Mouse (Mus musculus) forebrain, embryonic 13.5 days (tissue): ENCODE measurements around the gene Kbtbd6. TPM values are rescaled to one million over a fixed set of nuclear protein-coding genes. Genes with fewer than 3 reads are reported as not detected.
A peak's percentile ranks its signal among the peaks of the same experiment; 100 is the strongest.
"Not testable (repeated sequence)": the region's sequence is repeated elsewhere in the genome, so short reads cannot be mapped to it uniquely, and the experiment has no call there.

Source experiments
- ATAC-seq: fragments of 200-750 bp; cut with Nextera tagmentation; 2 replicates; pipeline ENCODE4 v1.8.0; 2017
- H3K27ac ChIP-seq: fragments of 300-500 bp; sonication (generic); 2 replicates; pipeline ENCODE4 v1.5.1; 2015; ENCODE audit warnings: inconsistent platforms, mild to moderate bottlenecking, moderate library complexity
- H3K27me3 ChIP-seq: fragments of 300-500 bp; sonication (generic); 2 replicates; pipeline ENCODE4 v1.6.1; 2015; ENCODE audit warnings: mild to moderate bottlenecking, inconsistent platforms
- H3K36me3 ChIP-seq: fragments of 300-500 bp; sonication (generic); 2 replicates; pipeline ENCODE4 v1.6.1; 2015; ENCODE audit warnings: mild to moderate bottlenecking, inconsistent platforms; ENCODE audit not compliant: poor library complexity, severe bottlenecking
- H3K4me1 ChIP-seq: fragments of 300-500 bp; sonication (generic); 2 replicates; pipeline ENCODE4 v1.6.1; 2015; ENCODE audit warnings: inconsistent platforms
- H3K4me2 ChIP-seq: fragments of 300-500 bp; sonication (generic); 2 replicates; pipeline ENCODE4 v1.6.1; 2015; ENCODE audit warnings: inconsistent platforms, mild to moderate bottlenecking, moderate library complexity
- H3K4me3 ChIP-seq: fragments of 300-500 bp; sonication (generic); 2 replicates; pipeline ENCODE4 v1.5.1; 2015; ENCODE audit warnings: mild to moderate bottlenecking, inconsistent platforms
- H3K9ac ChIP-seq: fragments of 300-500 bp; sonication (generic); 2 replicates; pipeline ENCODE4 v1.6.1; 2015; ENCODE audit warnings: mild to moderate bottlenecking, inconsistent platforms
- H3K9me3 ChIP-seq: fragments of 300-500 bp; sonication (generic); replicated peaks from 2 replicates; pipeline ENCODE4 v1.6.1; 2016; ENCODE audit warnings: inconsistent platforms
- WGBS: fragments of 180-500 bp; shearing (Covaris S2); methylation state at CpG from one replicate; pipeline ENCODE4 v1.1.7; 2015; 5-methylcytosine and 5-hydroxymethylcytosine counted together
- polyA plus RNA-seq: library from polyadenylated mRNA; unstranded; fragments of >200 nt; fragmentation: Nextera tagmentation; extraction: Ambion mirVana; gene quantifications from 2 replicates; pipeline ENCODE4 v1.2.1, GENCODE M21; 2015

Gene Kbtbd6
- polyA plus RNA-seq, 1 experiment from 2014 or later: 5.4 TPM

DNA sequence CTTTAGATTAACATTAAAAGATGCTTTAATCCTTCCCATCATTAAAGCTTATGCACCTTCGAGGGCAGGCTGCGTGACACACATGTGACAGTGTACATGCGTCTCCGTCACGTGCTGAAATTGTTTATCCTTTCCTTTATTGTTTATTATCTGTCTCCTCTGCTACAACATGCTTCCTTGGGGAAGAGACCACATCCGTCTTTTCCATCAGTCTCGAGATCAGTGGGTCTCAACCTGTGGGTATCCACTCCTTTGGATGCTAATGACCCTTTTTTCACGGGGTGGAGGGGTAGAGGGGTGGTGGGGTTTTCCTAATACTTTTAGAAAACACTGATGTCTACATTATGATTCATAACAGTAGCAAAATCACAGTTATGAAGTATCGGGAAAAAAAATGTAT is 7.0 kb upstream of the Kbtbd6 start:
- H3K36me3 ChIP-seq: no peaks in the 10 kb centered on the region
- H3K27me3 ChIP-seq: no peaks in the 10 kb centered on the region
- H3K4me3 ChIP-seq: peak overlapping the region; percentile 29
- 0 out of 2 replicates have a peak, but pooled peaks cover 3% of the 10 kb centered on the region for H3K9me3 ChIP-seq
- H3K27ac ChIP-seq: peak overlapping the region; percentile 77
- 70% methylated on average over 9 of the region's 9 CpGs for WGBS
- peak overlapping the region; percentile 53 for H3K4me2 ChIP-seq
- peaks cover 19% of the 10 kb centered on the region for H3K4me1 ChIP-seq
- H3K9ac ChIP-seq: peak overlapping the region; percentile 17; the same call in 1 of the 2 replicates
- peak; percentile 50 for ATAC-seq

DNA sequence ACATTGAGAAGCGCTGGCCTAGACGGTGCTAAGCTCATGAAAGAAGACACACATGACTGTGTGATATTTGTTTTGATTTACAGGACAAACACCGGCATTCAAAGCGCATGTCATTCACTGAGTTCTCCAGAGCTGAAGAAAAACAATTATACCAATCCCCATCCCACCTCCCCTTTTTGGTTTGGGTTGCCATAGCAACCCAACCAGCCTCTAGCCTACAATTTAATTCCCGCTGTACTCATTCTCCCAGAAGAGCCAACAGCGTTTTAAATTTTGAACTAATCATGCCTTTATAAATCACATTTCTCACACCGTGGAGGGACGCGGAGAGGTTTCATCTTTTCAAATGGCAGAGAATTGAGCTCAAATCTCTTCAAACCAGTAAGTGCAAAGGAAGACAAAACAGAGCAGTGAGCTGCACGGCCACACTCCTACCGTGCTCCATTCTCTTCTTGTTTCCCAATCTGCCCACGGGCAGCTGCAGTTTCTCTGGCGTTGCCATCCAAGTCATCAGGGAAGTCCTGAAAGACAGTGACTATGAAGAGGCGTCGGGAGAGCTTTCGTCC is 6.5 kb upstream of the Kbtbd6 start:
- peak; percentile 88 for ATAC-seq
- WGBS: 6% methylated on average over 16 of the region's 16 CpGs
- H3K9ac ChIP-seq: peak overlapping the region; percentile 17; the same call in 1 of the 2 replicates

DNA sequence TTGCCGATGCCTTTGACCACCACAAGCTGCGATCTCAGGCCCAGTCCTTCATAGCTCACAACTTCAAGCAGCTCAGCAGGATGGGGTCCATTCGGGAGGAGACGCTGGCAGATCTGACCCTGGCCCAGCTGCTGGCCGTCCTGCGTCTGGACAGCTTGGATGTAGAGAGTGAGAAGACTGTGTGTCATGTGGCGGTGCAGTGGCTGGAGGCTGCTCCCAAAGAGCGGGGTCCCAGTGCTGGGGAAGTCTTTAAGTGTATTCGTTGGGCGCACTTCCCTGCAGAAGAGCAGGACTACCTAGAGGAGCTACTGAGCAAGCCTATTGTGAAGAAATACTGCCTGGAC is 928 bp downstream of the Kbtbd6 start:
- 0 out of 2 replicates have a peak, but pooled peaks have one; percentile 16 for ATAC-seq
- 98% methylated on average over 8 of the region's 10 CpGs for WGBS
- H3K36me3 ChIP-seq, H3K9me3 ChIP-seq, H3K27me3 ChIP-seq, H3K4me3 ChIP-seq, H3K27ac ChIP-seq, H3K4me2 ChIP-seq, H3K9ac ChIP-seq, H3K4me1 ChIP-seq: not testable (repeated sequence)

More for the DNA sequence above, 6.5 kb upstream of the Kbtbd6 start:
- Histone ChIP-seq H3K27ac (peak overlapping the region; percentile 77), H3K36me3 (no peaks in the 10 kb centered on the region), H3K4me2 (peak overlapping the region; percentile 53), H3K9me3 (no peaks in the 10 kb centered on the region), H3K4me1 (peaks cover 19% of the 10 kb centered on the region), H3K27me3 (no peaks in the 10 kb centered on the region), H3K4me3 (peak overlapping the region; percentile 29)

DNA sequence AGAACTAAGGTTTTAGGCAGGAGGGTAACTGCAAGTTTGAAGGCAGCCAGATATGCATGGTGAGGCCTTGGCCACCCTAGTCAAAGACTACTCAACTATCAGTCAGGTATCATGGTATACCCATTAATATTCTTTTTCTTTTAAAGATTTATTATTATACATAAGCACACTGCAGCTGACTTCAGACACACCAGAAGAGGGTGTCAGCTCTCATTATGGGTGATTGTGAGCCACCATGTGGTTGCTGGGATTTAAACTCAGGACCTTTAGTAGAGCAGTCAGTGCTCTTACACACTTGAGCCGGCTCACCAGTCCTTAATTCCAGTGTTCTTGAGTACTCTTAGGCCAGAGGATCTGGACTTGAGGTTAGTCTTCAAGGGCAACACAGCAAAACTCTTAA is 8.8 kb downstream of the Kbtbd6 start:
- Histone ChIP-seq H3K36me3 (peaks cover 44% of the 10 kb centered on the region), H3K4me3 (no peak overlapping the region), H3K27me3 (no peaks in the 10 kb centered on the region), H3K9ac (no peak overlapping the region), H3K27ac (no peak overlapping the region), H3K9me3 (no peaks in the 10 kb centered on the region), H3K4me1 (no peaks in the 10 kb centered on the region), H3K4me2 (no peak overlapping the region)
- 87% methylated on average over 1 of the region's 1 CpGs for WGBS
- ATAC-seq: no peak

DNA sequence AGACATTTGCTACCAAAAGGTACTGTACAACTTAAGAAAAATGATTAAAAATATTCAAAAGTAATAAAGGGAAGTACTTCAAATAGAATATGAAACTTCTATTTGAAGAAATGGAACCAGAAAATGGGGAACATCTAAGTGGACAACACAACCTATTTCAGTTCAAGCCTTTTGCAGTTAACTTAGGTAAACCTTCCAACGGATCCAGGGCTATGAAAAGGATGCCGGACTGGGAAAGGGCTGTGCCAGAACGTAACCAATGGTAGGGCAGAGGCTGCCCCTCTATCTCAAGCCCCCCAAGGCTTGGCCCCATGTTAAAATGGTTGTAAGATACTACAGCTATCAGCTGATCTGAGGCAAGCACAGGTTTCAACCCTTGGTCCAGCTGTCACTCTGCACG is 9.4 kb downstream of the Kbtbd6 start:
- no peaks in the 10 kb centered on the region for H3K4me1 ChIP-seq
- H3K4me2 ChIP-seq: no peak overlapping the region
- H3K9me3 ChIP-seq: no peaks in the 10 kb centered on the region
- no peak overlapping the region for H3K9ac ChIP-seq
- H3K36me3 ChIP-seq: peaks cover 50% of the 10 kb centered on the region
- ATAC-seq: no peak
- no peak overlapping the region for H3K4me3 ChIP-seq
- H3K27me3 ChIP-seq: no peaks in the 10 kb centered on the region
- H3K27ac ChIP-seq: no peak overlapping the region
- 96% methylated on average over 4 of the region's 4 CpGs for WGBS

DNA sequence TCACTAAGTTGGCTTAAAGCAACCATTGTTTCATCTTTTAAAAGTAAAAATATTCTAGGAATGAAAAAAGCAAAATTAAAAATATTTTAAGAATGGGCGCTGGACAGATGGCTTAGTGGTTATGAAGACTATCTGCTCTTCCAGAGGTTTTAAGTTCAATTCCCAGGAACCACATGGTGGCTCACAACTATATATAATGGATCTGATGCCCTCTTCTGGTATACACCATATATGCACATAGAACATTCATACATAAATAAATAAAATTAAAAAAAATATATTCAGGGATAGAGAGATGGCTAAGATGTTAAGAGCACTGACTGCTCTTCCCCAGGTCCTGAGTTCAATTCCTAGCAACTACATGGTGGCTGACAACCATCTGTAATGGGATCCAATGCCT is 14.0 kb downstream of the Kbtbd6 start:
- Histone ChIP-seq H3K36me3 (peaks cover 80% of the 10 kb centered on the region), H3K4me3 (no peak overlapping the region), H3K9me3 (no peaks in the 10 kb centered on the region), H3K27me3 (no peaks in the 10 kb centered on the region), H3K4me1 (no peaks in the 10 kb centered on the region), H3K27ac (no peak overlapping the region), H3K4me2 (no peak overlapping the region), H3K9ac (no peak overlapping the region)
- WGBS: 91% methylated on average over 1 of the region's 1 CpGs
- ATAC-seq: no peak

DNA sequence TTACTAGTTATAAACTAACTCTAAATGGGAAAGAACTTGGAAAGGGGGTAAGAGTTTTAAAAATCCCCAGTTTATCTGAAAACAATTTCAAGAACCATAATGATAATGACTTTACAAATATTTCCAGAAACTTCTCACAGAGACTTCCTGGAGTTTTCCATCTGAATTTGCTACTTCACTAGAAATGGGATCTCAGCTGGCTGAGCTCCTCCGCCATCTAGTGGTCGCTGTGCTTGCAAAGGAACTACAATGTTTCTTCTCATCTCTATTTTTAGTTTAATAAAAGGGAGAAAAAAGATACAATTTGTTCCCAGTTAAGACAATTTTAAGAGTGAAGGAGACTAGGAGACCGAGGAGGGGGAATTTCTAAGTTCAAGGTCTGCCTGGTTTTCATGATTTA is 16.0 kb downstream of the Kbtbd6 start:
- Histone ChIP-seq H3K36me3 (peaks cover 84% of the 10 kb centered on the region), H3K27me3 (no peaks in the 10 kb centered on the region), H3K9me3 (no peaks in the 10 kb centered on the region), H3K4me3 (no peak overlapping the region), H3K4me1 (no peaks in the 10 kb centered on the region), H3K9ac (no peak overlapping the region), H3K27ac (no peak overlapping the region), H3K4me2 (no peak overlapping the region)
- WGBS: 26% methylated on average over 3 of the region's 3 CpGs
- ATAC-seq: no peak

DNA sequence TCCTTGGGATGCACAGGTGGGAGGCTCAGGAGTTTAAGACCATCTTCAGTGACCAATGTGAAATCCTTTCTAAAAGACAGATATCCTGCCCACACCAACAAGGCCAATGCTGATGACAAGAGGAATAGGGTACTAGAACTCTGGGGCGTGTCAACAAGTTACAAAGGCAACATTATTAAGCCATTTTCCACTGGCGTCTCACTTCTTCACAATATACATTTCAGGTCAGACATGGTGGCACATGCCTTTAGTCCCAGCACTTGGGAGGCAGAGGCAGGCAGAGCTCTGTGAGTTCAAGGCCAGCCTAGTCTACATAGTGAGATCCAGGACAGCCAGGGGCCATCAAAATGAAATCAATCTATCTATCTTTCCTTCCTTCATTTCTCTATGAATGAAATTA is 21.7 kb downstream of the Kbtbd6 start:
- 97% methylated on average over 2 of the region's 2 CpGs for WGBS
- Histone ChIP-seq H3K9ac (no peak overlapping the region), H3K4me2 (no peak overlapping the region), H3K27me3 (no peaks in the 10 kb centered on the region), H3K36me3 (peaks cover 79% of the 10 kb centered on the region), H3K27ac (no peak overlapping the region), H3K4me3 (no peak overlapping the region), H3K4me1 (peaks cover 3% of the 10 kb centered on the region; the same call in 1 of the 2 replicates), H3K9me3 (no peaks in the 10 kb centered on the region)
- ATAC-seq: no peak

DNA sequence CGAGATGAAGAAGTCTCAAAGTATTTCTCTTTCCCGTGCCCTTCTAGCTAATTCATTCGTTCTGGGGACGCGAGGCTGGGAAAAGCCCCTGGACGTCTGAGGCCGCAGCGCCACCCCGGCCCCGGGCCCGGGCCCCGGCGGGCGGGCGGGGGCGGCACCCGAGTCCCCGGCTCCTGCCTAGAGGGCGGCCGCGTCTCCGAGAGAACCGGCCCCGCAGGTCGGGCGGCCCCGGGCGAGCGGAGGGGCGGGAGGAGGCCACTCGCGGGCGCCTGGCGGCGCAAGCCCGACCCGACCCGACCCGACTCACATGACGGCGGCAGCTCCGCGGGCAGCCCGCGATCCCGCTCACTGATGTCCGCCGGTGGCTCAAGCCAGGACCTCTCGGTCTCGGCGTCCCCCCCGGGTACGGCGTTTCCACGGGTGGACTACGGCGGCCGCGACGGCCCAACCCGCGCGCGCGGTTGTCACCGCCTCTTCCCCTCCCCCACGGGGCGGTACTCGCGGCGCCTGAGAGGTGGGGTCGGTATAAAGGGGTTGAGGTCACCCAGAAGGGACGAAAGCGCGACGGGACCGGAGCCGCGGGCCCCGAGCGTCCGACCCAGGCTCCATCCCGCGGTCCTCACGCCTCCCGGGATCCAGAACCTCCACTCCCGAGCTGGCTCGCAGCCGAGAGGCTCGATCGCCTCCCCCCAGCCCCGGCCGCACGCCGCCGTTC is 29.1 kb downstream of the Kbtbd6 start, which contains the start of gene Elf1:
Gene Elf1, plus strand, starts transcription at position 571 of the 715 bp plus-strand sequence.
- Histone ChIP-seq H3K27me3 (no peaks in the 10 kb centered on the region), H3K4me2 (peak within 1 kb of the TSS; percentile 66), H3K9me3 (no peaks in the 10 kb centered on the region), H3K27ac (peak within 1 kb of the TSS; percentile 100), H3K4me3 (peak within 1 kb of the TSS; percentile 83), H3K36me3 (peaks cover 17% of the 10 kb centered on the region), H3K4me1 (peaks cover 35% of the 10 kb centered on the region), H3K9ac (peak within 1 kb of the TSS; percentile 97)
- WGBS: under 1% methylated on average over 91 of the region's 96 CpGs
- peak; percentile 82 for ATAC-seq

DNA sequence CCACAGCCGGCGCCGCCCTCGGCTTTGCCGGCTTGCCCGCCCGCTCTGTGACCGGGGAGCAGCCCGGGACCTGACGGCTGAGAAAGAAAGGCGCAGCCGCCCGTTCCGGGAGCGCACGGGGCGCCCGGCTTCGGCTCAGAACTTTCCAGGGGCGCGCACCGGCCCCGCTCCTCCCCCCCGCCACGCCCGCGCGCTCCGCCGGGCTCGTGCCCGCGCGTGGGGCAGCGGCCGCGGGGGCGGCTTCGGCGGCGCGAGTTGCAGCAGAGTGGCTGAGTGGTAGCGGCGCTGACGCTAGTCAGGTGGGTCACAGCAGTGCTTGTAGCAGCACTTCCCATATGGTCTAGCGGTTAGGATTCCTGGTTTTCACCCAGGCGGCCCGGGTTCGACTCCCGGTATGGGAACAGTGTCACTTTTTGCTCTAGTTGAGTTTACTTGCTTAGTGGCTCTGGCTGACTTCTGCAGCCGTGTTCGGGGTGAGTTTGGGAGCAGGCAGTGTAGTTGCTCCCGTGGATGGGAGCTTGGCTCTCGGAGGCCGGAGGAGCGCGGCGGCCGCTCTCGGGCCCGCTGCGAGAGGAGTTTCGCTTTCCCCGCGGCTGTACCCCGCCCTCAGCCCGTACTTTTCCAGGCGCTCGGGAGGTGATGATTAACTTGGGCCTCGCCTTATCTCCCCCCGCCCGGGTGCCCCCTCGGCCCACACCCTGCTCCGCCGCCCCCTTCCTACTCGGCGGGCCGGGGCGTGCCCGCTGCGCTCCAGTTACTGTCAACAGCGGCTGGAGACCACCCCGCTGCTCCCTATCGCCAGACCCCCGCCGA is 29.9 kb downstream of the Kbtbd6 start, which contains the start of gene Wbp4:
Gene Wbp4, minus strand, starts transcription at position 182 of the 813 bp plus-strand sequence.
- under 1% methylated on average over 69 of the region's 86 CpGs for WGBS

DNA sequence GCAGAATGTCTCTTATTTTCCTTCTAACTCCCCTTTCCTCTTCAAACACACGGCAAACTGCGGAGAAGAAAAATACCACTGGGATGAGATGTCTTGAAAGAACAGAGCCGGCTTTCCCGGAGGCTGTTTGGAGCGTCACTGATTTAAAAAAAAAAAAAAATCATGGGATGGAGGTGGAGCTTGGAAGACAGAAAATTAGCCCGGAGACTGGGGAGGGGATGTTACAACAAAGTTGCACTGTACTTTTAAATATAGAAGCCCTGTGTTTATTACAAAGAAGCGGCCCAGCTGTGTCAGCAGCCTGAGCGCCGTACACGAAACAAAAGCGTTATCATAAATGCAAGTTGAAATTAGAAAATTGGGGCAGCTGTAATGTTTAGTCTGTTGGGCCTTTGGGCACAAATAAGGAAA is 30.6 kb downstream of the Kbtbd6 start:
- Histone ChIP-seq H3K27ac (peak overlapping the region; percentile 100), H3K9ac (peak overlapping the region; percentile 82), H3K27me3 (peaks cover 6% of the 10 kb centered on the region; the same call in 1 of the 2 replicates), H3K4me1 (peaks cover 44% of the 10 kb centered on the region), H3K4me2 (peak overlapping the region; percentile 66), H3K4me3 (peak overlapping the region; percentile 83), H3K9me3 (no peaks in the 10 kb centered on the region), H3K36me3 (peaks cover 8% of the 10 kb centered on the region)
- WGBS: under 1% methylated on average over 11 of the region's 11 CpGs
- no peak for ATAC-seq

More for the DNA sequence above, 29.9 kb downstream of the Kbtbd6 start, which contains the start of gene Wbp4:
- H3K27me3 ChIP-seq: peaks cover 2% of the 10 kb centered on the region; the same call in 1 of the 2 replicates
- ATAC-seq: peak; percentile 95
- peaks cover 37% of the 10 kb centered on the region for H3K4me1 ChIP-seq
- peaks cover 13% of the 10 kb centered on the region for H3K36me3 ChIP-seq
- peak within 1 kb of the TSS; percentile 97 for H3K9ac ChIP-seq
- no peaks in the 10 kb centered on the region for H3K9me3 ChIP-seq
- H3K27ac ChIP-seq: peak within 1 kb of the TSS; percentile 100
- peak within 1 kb of the TSS; percentile 83 for H3K4me3 ChIP-seq
- peak within 1 kb of the TSS; percentile 66 for H3K4me2 ChIP-seq
